Mouse (Mus musculus): ENCODE measurements around the gene Etl4. TPM values are rescaled to one million over a fixed set of nuclear protein-coding genes. Genes with fewer than 3 reads are reported as not detected.
A peak's percentile ranks its signal among the peaks of the same experiment; 100 is the strongest.

Etl4 gene
- polyA plus RNA-seq, 1 experiment: 154 TPM

DNA sequence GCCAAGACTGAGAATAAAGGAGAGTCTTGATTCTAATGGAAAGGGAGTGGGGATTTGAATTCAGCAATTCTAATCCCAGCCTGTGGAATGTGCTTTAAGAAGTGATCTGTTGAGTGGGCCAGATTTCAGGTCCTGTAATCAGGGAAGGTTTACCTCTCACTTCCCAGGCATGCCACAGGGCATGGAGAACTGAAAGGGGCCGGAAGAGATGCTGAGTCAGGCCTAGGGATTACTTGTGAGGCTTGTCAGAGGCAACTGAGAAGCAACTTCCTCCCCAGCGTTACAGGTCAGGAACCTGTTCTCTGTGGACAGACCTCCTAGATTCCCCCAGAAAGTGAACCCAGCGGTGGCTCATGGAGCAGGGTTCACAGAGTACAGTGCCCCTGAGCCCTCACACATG is 646.1 kb downstream of the Etl4 start:
- H3K27ac ChIP-seq (ENCODE audit: insufficient read depth, low read length): peak overlapping the region; percentile 51
- 0 out of 2 replicates have a peak overlapping the region, but pooled peaks have one; percentile 1 for H3K9ac ChIP-seq (ENCODE audit: low read depth, poor library complexity, severe bottlenecking)
- no peaks in the 10 kb centered on the region for H3K9me3 ChIP-seq (replicated peaks; ENCODE audit: control insufficient read depth, insufficient read depth, low read length, poor library complexity, severe bottlenecking)

DNA sequence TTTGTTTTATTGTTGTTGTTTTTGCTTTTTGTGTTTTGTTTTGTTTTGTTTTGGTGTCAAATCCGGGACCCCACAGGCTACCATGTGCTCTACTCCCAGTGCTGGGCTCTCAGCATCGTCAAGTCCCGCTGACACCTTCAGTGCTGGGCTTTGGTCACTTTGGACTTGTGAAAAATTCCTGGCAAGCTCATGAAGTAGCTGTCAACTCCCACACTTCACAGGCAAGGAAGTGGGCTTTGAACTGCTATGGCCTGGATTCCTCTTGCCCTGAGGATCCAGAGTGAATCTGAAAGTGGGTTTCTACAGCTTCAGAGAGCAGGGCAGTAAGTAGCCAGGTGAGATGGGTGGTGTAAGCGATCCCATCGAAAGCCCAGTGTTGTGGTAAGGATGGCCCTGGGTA is 649.5 kb downstream of the Etl4 start:
- Histone ChIP-seq H3K9me3 (replicated peaks; ENCODE audit: control insufficient read depth, insufficient read depth, low read length, poor library complexity, severe bottlenecking) (no peaks in the 10 kb centered on the region), H3K9ac (ENCODE audit: low read depth, poor library complexity, severe bottlenecking) (no peak overlapping the region), H3K4me3 (ENCODE audit: low read depth, low read length) (no peak overlapping the region), H3K27me3 (ENCODE audit: control insufficient read depth, insufficient read depth, low read length, poor library complexity, severe bottlenecking) (no peaks in the 10 kb centered on the region), H3K27ac (ENCODE audit: insufficient read depth, low read length) (no peak overlapping the region), H3K36me3 (ENCODE audit: control insufficient read depth, insufficient read depth, low read length, poor library complexity, severe bottlenecking) (peaks cover 13% of the 10 kb centered on the region), H3K4me1 (ENCODE audit: control insufficient read depth, insufficient read depth, low read length) (peaks cover 7% of the 10 kb centered on the region)
- TF ChIP-seq POLR2A (IDR thresholded peaks at IDR 0.05; ENCODE audit: insufficient read depth, low read length) (no peak), EP300 (IDR thresholded peaks at IDR 0.05; ENCODE audit: insufficient read depth, low read depth, low read length) (no peak), CTCF (IDR thresholded peaks at IDR 0.05; ENCODE audit: low read depth, low read length) (no peak)

More for the DNA sequence above, 646.1 kb downstream of the Etl4 start:
- Histone ChIP-seq H3K36me3 (ENCODE audit: control insufficient read depth, insufficient read depth, low read length, poor library complexity, severe bottlenecking) (peaks cover 18% of the 10 kb centered on the region), H3K27me3 (ENCODE audit: control insufficient read depth, insufficient read depth, low read length, poor library complexity, severe bottlenecking) (no peaks in the 10 kb centered on the region), H3K4me1 (ENCODE audit: control insufficient read depth, insufficient read depth, low read length) (no peaks in the 10 kb centered on the region), H3K4me3 (ENCODE audit: low read depth, low read length) (no peak overlapping the region)
- TF ChIP-seq EP300 (IDR thresholded peaks at IDR 0.05; ENCODE audit: insufficient read depth, low read depth, low read length) (no peak), CTCF (IDR thresholded peaks at IDR 0.05; ENCODE audit: low read depth, low read length) (no peak), POLR2A (IDR thresholded peaks at IDR 0.05; ENCODE audit: insufficient read depth, low read length) (no peak)

DNA sequence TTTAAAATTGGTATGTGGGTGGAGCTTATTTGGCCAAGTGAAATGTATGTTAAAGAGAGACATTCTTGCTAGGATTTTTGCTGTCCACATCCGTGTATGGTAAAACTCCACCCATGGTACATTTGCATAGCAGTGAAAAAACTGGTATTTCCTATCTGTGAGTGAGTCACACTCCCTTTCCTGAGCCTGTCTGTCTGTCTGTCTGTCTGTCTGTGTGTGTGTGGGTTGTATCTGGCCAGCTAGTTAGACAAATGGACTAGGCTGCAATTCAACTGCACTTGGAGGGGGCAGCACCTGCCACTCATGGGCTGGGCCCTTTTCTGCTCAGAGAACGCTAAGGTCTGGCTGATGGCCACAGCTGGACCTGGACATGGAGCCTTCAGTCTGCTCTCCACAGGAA is 650.1 kb downstream of the Etl4 start:
- Histone ChIP-seq H3K27me3 (ENCODE audit: control insufficient read depth, insufficient read depth, low read length, poor library complexity, severe bottlenecking) (no peaks in the 10 kb centered on the region), H3K9ac (ENCODE audit: low read depth, poor library complexity, severe bottlenecking) (no peak overlapping the region), H3K36me3 (ENCODE audit: control insufficient read depth, insufficient read depth, low read length, poor library complexity, severe bottlenecking) (peaks cover 12% of the 10 kb centered on the region), H3K27ac (ENCODE audit: insufficient read depth, low read length) (peak overlapping the region; percentile 47; the same call in 1 of the 2 replicates), H3K4me1 (ENCODE audit: control insufficient read depth, insufficient read depth, low read length) (peaks cover 7% of the 10 kb centered on the region), H3K4me3 (ENCODE audit: low read depth, low read length) (no peak overlapping the region), H3K9me3 (replicated peaks; ENCODE audit: control insufficient read depth, insufficient read depth, low read length, poor library complexity, severe bottlenecking) (no peaks in the 10 kb centered on the region)
- no peak for TF ChIP-seq POLR2A (IDR thresholded peaks at IDR 0.05; ENCODE audit: insufficient read depth, low read length)
- TF ChIP-seq CTCF (IDR thresholded peaks at IDR 0.05; ENCODE audit: low read depth, low read length): no peak
- TF ChIP-seq EP300 (IDR thresholded peaks at IDR 0.05; ENCODE audit: insufficient read depth, low read depth, low read length): 0 out of 2 replicates have a peak, but pooled peaks have one; percentile 7

DNA sequence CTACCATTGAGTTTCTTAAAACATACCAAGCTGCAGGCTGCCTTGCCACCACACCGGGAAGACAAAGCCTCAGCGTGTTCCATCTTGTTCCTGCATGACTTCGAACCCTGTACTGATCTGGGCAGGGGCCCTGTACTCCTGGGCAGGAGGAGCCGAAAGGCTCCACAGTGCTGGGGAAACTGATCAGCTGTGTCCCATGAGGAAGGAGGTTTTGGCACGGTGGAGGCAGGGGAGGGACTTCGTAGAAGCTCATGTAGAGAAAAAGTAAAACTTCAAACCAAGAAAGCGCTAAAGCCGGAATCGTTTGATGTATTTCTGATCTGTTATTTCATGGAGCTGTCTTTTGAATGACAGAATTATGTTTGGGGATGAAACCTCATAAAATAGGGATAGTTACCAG is 651.0 kb downstream of the Etl4 start:
- no peak overlapping the region for H3K4me3 ChIP-seq (ENCODE audit: low read depth, low read length)
- no peak overlapping the region for H3K9ac ChIP-seq (ENCODE audit: low read depth, poor library complexity, severe bottlenecking)
- H3K27me3 ChIP-seq (ENCODE audit: control insufficient read depth, insufficient read depth, low read length, poor library complexity, severe bottlenecking): no peaks in the 10 kb centered on the region
- peaks cover 7% of the 10 kb centered on the region for H3K4me1 ChIP-seq (ENCODE audit: control insufficient read depth, insufficient read depth, low read length)
- no peak overlapping the region for H3K27ac ChIP-seq (ENCODE audit: insufficient read depth, low read length)
- no peaks in the 10 kb centered on the region for H3K9me3 ChIP-seq (replicated peaks; ENCODE audit: control insufficient read depth, insufficient read depth, low read length, poor library complexity, severe bottlenecking)
- peaks cover 16% of the 10 kb centered on the region for H3K36me3 ChIP-seq (ENCODE audit: control insufficient read depth, insufficient read depth, low read length, poor library complexity, severe bottlenecking)
- TF ChIP-seq EP300 (IDR thresholded peaks at IDR 0.05; ENCODE audit: insufficient read depth, low read depth, low read length): no peak
- no peak for TF ChIP-seq POLR2A (IDR thresholded peaks at IDR 0.05; ENCODE audit: insufficient read depth, low read length)
- TF ChIP-seq CTCF (IDR thresholded peaks at IDR 0.05; ENCODE audit: low read depth, low read length): no peak

DNA sequence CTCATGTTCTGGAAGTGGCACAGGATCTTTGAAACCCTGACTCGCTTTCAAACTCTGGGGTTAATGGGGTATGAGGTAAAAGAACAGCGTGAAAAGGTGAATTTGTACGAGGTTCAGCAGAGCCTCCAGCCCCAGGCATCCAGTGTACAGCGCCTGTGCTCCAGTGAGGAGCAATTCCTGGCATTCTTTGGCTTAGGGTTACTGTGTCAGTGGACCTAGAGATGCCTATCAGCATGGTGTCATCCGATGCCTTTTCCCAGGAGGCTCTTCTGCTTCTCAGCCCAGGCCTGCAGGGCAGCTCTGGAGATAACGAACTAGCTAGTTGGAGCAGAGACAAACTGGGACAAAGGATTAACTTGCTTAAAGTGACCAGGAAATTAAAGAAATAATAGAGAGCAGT is 653.5 kb downstream of the Etl4 start:
- no peaks in the 10 kb centered on the region for H3K9me3 ChIP-seq (replicated peaks; ENCODE audit: control insufficient read depth, insufficient read depth, low read length, poor library complexity, severe bottlenecking)
- no peaks in the 10 kb centered on the region for H3K27me3 ChIP-seq (ENCODE audit: control insufficient read depth, insufficient read depth, low read length, poor library complexity, severe bottlenecking)
- H3K9ac ChIP-seq (ENCODE audit: low read depth, poor library complexity, severe bottlenecking): no peak overlapping the region
- no peak overlapping the region for H3K4me3 ChIP-seq (ENCODE audit: low read depth, low read length)
- peaks cover 8% of the 10 kb centered on the region for H3K4me1 ChIP-seq (ENCODE audit: control insufficient read depth, insufficient read depth, low read length)
- TF ChIP-seq EP300 (IDR thresholded peaks at IDR 0.05; ENCODE audit: insufficient read depth, low read depth, low read length): peak; percentile 61; the same call in 1 of the 2 replicates
- no peak for TF ChIP-seq CTCF (IDR thresholded peaks at IDR 0.05; ENCODE audit: low read depth, low read length)
- H3K27ac ChIP-seq (ENCODE audit: insufficient read depth, low read length): peak overlapping the region; percentile 73
- peaks cover 13% of the 10 kb centered on the region for H3K36me3 ChIP-seq (ENCODE audit: control insufficient read depth, insufficient read depth, low read length, poor library complexity, severe bottlenecking)

DNA sequence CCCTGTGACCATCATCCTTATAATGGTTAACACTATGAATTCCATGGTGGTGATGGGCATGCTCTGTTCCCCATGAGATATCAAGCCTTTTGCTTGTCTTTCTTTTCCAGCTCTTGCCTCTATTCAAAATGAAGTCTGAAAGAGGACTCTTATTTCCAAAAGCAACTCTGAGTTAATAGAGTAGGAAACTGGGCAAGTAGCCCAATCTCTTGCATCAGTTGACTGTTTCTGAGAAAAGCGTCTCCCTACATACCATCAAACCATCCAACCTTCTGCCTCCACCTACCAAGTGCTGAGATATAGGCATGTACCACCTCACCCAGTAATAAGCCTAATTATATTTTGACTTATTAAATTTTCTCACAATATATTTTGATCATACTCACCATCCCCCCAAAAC is 658.9 kb downstream of the Etl4 start:
- Histone ChIP-seq H3K36me3 (ENCODE audit: control insufficient read depth, insufficient read depth, low read length, poor library complexity, severe bottlenecking) (peaks cover 12% of the 10 kb centered on the region), H3K27ac (ENCODE audit: insufficient read depth, low read length) (no peak overlapping the region), H3K9ac (ENCODE audit: low read depth, poor library complexity, severe bottlenecking) (no peak overlapping the region), H3K27me3 (ENCODE audit: control insufficient read depth, insufficient read depth, low read length, poor library complexity, severe bottlenecking) (no peaks in the 10 kb centered on the region), H3K4me3 (ENCODE audit: low read depth, low read length) (no peak overlapping the region), H3K4me1 (ENCODE audit: control insufficient read depth, insufficient read depth, low read length) (peaks cover 2% of the 10 kb centered on the region), H3K9me3 (replicated peaks; ENCODE audit: control insufficient read depth, insufficient read depth, low read length, poor library complexity, severe bottlenecking) (no peaks in the 10 kb centered on the region)
- no peak for TF ChIP-seq CTCF (IDR thresholded peaks at IDR 0.05; ENCODE audit: low read depth, low read length)
- TF ChIP-seq EP300 (IDR thresholded peaks at IDR 0.05; ENCODE audit: insufficient read depth, low read depth, low read length): no peak
- no peak for TF ChIP-seq POLR2A (IDR thresholded peaks at IDR 0.05; ENCODE audit: insufficient read depth, low read length)
